Mouse (Mus musculus): ENCODE data around the gene Vps41. TPM values are rescaled to one million over a fixed set of nuclear protein-coding genes. Genes with fewer than 3 reads are reported as not detected.

Gene Vps41
- total RNA-seq, 2 experiments from 2014 or later: 38.7 to 51.1 TPM

GRCm38 (mm10) chr13:18791314-18791713 lies 74.2 kb downstream of the Vps41 start:
- ATAC-seq (ENCODE audit: poor library complexity, severe bottlenecking): no peak

DNA sequence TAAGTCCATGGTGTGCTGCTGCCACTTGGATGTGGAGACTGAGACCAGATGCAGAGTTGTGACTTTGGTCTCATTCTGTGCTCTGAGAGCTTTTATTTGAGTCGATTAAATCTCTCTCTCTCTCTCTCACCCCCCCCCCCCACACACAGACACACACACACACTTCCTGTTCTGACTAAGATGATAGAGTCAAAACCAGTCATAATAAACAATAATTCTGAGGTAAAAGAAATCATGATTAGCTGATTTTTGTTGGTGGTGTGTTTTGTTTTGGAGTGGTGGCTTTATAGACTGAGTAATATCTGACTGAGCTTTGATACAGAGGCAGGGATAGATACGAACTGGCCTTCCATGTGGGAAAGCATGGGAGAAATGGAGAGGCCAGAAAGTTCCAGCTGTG lies 74.6 kb downstream of the Vps41 start:
- ATAC-seq (ENCODE audit: poor library complexity, severe bottlenecking): no peak

- 0 out of 2 replicates have a peak, but pooled peaks have one; percentile 61 for ATAC-seq (ENCODE audit: poor library complexity, severe bottlenecking)
Measured at GRCm38 (mm10) chr13:18794454-18794853, 77.4 kb downstream of the Vps41 start.

GRCm38 (mm10) chr13:18797555-18797954 lies 80.5 kb downstream of the Vps41 start:
- ATAC-seq (ENCODE audit: poor library complexity, severe bottlenecking): no peak

GRCm38 (mm10) chr13:18800434-18800833 lies 83.3 kb downstream of the Vps41 start:
- peak; percentile 89 for ATAC-seq (ENCODE audit: poor library complexity, severe bottlenecking)

- no peak for ATAC-seq (ENCODE audit: poor library complexity, severe bottlenecking)
Measured at GRCm38 (mm10) chr13:18809465-18809864, 92.4 kb downstream of the Vps41 start.

- ATAC-seq (ENCODE audit: poor library complexity, severe bottlenecking): peak; percentile 91
Measured at GRCm38 (mm10) chr13:18809978-18810675, 93.0 kb downstream of the Vps41 start.

GRCm38 (mm10) chr13:18824420-18825123 lies 107.5 kb downstream of the Vps41 start:
- ATAC-seq (ENCODE audit: poor library complexity, severe bottlenecking): no peak

- ATAC-seq (ENCODE audit: poor library complexity, severe bottlenecking): no peak
Measured at GRCm38 (mm10) chr13:18827029-18827428, 109.9 kb downstream of the Vps41 start.

DNA sequence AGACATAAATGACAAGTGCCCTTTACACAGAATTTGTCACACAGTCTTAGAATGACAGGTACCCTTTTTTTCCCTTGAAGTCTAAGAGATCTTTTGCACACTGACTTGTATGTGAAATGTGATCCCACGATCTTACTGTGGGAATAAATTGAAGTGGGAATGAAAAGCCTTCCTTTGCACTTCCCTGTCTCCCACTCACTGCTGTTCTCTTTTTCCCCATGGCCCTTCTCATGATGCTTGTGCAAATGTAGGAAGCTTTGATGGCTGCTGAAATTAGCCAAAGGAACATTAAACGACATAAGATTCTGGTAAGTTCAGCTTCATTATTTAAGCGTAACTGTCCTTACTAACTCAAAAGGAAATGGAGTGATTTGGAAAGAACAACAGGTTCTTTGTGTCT lies 113.4 kb downstream of the Vps41 start:
- ATAC-seq (ENCODE audit: poor library complexity, severe bottlenecking): no peak

DNA sequence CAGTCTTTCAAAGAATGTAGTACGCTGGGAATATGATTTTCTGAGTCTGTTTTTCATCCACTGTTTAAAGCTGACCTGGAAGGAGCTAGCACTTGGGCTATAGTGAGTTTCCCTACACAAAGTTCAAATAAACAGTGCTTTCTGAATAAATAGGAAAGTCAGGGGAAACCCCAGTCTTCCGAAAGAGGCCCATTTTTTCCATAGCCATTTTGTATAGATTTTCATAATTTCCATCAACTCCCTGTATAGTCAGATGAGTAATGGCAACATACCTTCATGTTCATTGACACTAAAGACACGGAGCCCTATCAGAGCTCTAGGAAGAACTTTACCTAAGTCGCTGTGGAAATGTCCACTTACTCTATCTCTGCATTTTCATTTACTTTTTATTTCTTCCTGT lies 122.1 kb downstream of the Vps41 start:
- no peak for ATAC-seq (ENCODE audit: poor library complexity, severe bottlenecking)

DNA sequence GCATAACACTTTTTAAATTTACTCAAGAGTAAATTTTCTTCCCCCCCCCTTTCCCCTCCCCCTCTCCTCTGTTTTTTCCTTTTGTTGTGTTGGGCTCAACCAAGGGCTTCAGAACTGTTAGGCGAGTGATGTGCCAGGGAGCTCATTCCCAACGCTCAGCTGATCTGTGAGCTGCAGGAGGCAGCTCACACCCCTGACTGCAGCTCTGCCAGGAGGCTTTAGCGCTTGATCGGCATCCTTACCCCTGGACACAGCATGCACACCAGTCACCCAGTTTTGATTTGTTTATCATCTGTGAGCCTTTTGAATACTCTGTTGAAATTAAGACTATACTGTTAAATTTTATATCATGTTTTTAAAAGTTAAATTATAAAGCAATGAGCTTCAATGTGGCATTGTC lies 123.3 kb downstream of the Vps41 start:
- no peak for ATAC-seq (ENCODE audit: poor library complexity, severe bottlenecking)

DNA sequence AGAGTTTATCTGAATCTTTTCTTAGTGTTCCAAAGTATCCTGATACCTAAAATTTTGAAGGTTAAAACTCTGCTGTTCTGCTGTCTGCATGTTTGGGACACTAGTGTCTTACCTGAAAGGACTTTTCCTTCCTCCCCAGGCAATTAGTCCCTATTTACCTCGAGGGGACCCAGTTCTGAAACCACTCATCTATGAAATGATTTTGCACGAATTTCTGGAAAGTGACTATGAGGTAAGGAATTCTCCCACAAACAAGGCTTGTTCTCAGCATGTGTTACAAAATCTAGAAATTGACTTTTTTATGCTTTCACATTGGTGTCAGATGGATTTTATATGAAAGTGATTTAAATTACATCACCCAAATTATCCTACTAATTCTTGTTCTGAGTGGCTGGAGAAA lies 123.9 kb downstream of the Vps41 start:
- ATAC-seq (ENCODE audit: poor library complexity, severe bottlenecking): no peak

DNA sequence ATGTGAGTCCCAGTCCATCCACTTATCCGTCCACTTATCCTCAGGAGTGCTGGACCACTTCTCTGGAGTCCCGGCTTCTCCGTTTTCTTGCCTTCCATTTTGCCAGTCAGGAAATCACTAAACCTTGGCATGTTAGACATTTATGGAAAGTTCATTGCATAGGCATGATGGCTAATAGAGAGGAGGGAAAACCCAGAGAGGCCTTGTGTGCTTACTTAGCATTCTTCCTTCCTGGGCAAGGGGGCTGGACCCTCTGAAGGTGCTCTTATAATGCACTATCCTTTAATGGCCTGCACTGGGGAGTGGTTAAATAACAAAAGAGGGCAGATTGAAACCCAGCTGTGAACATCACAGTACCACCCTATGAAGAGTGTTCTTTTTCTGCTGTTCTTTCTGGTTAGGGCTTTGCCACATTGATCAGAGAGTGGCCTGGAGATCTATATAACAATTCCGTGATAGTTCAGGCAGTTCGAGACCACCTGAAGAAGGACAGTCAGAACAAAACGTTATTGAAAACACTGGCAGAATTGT lies 124.7 kb downstream of the Vps41 start:
- no peak for ATAC-seq (ENCODE audit: poor library complexity, severe bottlenecking)

DNA sequence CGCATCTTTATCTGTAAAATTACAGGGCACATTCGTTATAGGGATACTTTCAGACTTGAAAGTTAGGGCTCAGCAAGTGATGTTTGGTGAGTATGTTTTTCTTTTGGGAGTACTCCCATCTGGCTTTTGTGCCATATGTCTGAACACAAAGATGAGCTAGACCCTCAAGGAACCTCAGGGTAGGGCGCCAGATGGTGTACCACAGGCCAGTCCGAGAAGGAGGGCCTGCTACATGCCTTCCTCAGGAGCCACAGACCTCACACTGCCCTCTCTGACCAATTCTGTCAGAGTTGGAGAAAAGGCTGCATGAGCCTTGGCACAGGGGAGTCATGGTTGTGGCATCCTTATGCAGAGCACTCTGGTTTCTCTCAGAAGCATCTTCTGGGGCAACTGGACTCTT lies 125.5 kb downstream of the Vps41 start:
- no peak for ATAC-seq (ENCODE audit: poor library complexity, severe bottlenecking)

GRCm38 (mm10) chr13:18843546-18843945 lies 126.5 kb downstream of the Vps41 start:
- no peak for ATAC-seq (ENCODE audit: poor library complexity, severe bottlenecking)

- no peak for ATAC-seq (ENCODE audit: poor library complexity, severe bottlenecking)
Measured at GRCm38 (mm10) chr13:18847386-18847785, 130.3 kb downstream of the Vps41 start.

- no peak for ATAC-seq (ENCODE audit: poor library complexity, severe bottlenecking)
Measured at GRCm38 (mm10) chr13:18849563-18849962, 132.5 kb downstream of the Vps41 start.

GRCm38 (mm10) chr13:18851182-18851581 lies 134.1 kb downstream of the Vps41 start:
- ATAC-seq (ENCODE audit: poor library complexity, severe bottlenecking): no peak

GRCm38 (mm10) chr13:18852718-18853117 lies 135.6 kb downstream of the Vps41 start:
- ATAC-seq (ENCODE audit: poor library complexity, severe bottlenecking): no peak

GRCm38 (mm10) chr13:18856026-18856802 lies 139.1 kb downstream of the Vps41 start:
- ATAC-seq (ENCODE audit: poor library complexity, severe bottlenecking): no peak
